Mouse (Mus musculus): ENCODE measurements around the gene Zfp592.

DNA sequence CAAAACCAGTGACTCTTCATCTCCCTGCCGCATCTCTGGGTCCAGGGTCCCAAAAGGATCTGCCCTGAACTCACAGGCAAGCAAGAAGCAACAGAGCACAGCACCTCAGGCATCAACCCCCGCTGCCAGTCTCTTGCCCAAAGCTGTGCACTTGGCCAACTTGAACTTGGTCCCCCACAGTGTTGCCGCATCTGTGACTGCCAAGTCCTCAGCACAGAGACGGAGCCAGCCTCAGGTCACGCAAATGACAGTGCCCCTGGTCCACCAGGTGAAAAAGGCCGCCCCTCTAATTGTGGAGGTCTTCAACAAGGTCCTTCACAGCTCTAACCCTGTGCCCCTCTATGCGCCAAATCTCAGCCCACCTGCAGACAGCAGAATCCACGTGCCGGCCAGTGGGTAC is 31.2 kb downstream of the Zfp592 start:
- TF ChIP-seq CTCF (IDR thresholded peaks at IDR 0.05 in 2 of 3, conservative IDR thresholded peaks at IDR 0.05 in 1 of 3; ENCODE audit: control insufficient read depth in 1 of 3, insufficient read depth in 1 of 3, low read depth in 2 of 3, low read length in 3 of 3, poor library complexity in 1 of 3, severe bottlenecking in 1 of 3) (no peak), POLR2A (IDR thresholded peaks at IDR 0.05; ENCODE audit: control insufficient read depth in 1 of 2, insufficient read depth in 1 of 2, low read depth in 1 of 2, low read length in 2 of 2, poor library complexity in 1 of 2) (no peak), TBP (IDR thresholded peaks at IDR 0.05; ENCODE audit: low read depth, low read length) (no peak), BHLHE40 (IDR thresholded peaks at IDR 0.05; ENCODE audit: borderline replicate concordance, low read depth, low read length) (no peak), ELF1 (IDR thresholded peaks at IDR 0.05; ENCODE audit: low read depth, low read length) (no peak), KAT2A (conservative IDR thresholded peaks at IDR 0.05; ENCODE audit: low read depth, low read length) (no peak), TCF12 (IDR thresholded peaks at IDR 0.05; ENCODE audit: low read depth, low read length) (no peak), NRF1 (IDR thresholded peaks at IDR 0.05; ENCODE audit: insufficient read depth, low read depth, low read length, poor library complexity, severe bottlenecking) (no peak), E2F4 (IDR thresholded peaks at IDR 0.05; ENCODE audit: borderline replicate concordance, low read depth, low read length) (no peak), MAX (IDR thresholded peaks at IDR 0.05; ENCODE audit: low read length) (no peak), ZMIZ1 (IDR thresholded peaks at IDR 0.05; ENCODE audit: low read depth, low read length) (no peak), HCFC1 (IDR thresholded peaks at IDR 0.05; ENCODE audit: low read depth, low read length) (no peak), MAZ (IDR thresholded peaks at IDR 0.05; ENCODE audit: low read depth, low read length) (no peak), EP300 (IDR thresholded peaks at IDR 0.05; ENCODE audit: low read depth in 1 of 2, low read length in 2 of 2) (no peak)

All from MEL (cell line).